Mouse (Mus musculus) bone marrow macrophage, adult 2 months (primary cell): ENCODE measurements around the gene P2rx5. TPM values are rescaled to one million over a fixed set of nuclear protein-coding genes. Genes with fewer than 3 reads are reported as not detected.
A peak's percentile ranks its signal among the peaks of the same experiment; 100 is the strongest.

Experiments used
- H3K27ac ChIP-seq: 2 replicates; pipeline ENCODE4 v1.5.1; 2012; ENCODE audit warnings: low read depth, low read length; ENCODE audit not compliant: insufficient read depth
- H3K4me1 ChIP-seq: 2 replicates; pipeline ENCODE4 v1.6.1; 2012; ENCODE audit warnings: low read length; ENCODE audit not compliant: control insufficient read depth, insufficient read depth
- H3K4me3 ChIP-seq: 2 replicates; pipeline ENCODE4 v1.5.1; 2012; ENCODE audit warnings: mild to moderate bottlenecking, low read length, moderate library complexity; ENCODE audit not compliant: insufficient read depth
- CTCF ChIP-seq: IDR thresholded peaks from 2 replicates; pipeline ENCODE4 v1.5.1; 2012; ENCODE audit warnings: low read depth, mild to moderate bottlenecking, low read length, moderate library complexity
- POLR2A ChIP-seq: IDR thresholded peaks from 2 replicates; pipeline ENCODE4 v1.6.1; 2012; ENCODE audit warnings: mild to moderate bottlenecking, low read depth, low read length, borderline replicate concordance
- polyA plus RNA-seq: library from polyadenylated mRNA; stranded (reverse); fragments of >200 nt; gene quantifications from 2 replicates; pipeline ENCODE4 v1.2.4, GENCODE M21; 2012; ENCODE audit not compliant: missing spikeins, insufficient read depth, insufficient read length

The P2rx5 gene
- polyA plus RNA-seq, 1 experiment: not detected

DNA sequence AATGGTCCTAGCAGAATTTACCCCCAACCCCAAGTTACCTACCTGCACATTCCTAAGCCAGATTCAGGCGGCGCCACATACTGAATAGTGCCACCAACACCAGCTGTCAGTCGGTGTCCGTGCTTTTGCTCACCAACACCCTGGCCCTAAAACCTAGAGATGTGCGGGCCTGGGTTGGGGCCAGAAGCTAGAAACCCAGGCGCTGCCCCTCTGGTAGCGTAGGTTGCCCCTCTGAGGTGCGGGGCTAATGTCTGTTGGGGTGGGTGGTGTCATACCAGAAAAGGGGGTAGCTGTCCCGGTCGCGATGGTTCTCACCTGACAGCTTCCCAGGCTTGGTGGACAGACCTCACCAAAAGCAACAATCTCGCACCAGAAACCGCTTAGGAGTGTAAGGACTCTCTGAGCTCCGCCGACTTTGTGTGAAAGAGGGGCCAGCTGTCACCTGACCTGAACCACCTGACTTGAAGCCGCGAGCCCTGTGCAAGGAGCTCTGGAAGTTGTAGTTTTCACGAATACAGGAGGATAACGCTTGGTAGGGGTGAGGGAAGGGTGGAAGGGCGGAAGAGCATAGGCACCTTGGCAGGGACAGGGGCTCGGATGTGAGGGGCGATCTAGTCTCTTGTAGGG is 38.5 kb downstream of the P2rx5 start, which contains the start of gene Ctns:
TSS of gene Ctns (minus strand) at position 440 of the 627 bp plus-strand sequence.
- Histone ChIP-seq H3K4me3 (peak within 1 kb of the TSS; percentile 96), H3K27ac (peak within 1 kb of the TSS; percentile 64), H3K4me1 (peaks cover 40% of the 10 kb centered on the region)
- no peak for TF ChIP-seq POLR2A
- no peak; the same call in 1 of the 2 replicates for TF ChIP-seq CTCF

DNA sequence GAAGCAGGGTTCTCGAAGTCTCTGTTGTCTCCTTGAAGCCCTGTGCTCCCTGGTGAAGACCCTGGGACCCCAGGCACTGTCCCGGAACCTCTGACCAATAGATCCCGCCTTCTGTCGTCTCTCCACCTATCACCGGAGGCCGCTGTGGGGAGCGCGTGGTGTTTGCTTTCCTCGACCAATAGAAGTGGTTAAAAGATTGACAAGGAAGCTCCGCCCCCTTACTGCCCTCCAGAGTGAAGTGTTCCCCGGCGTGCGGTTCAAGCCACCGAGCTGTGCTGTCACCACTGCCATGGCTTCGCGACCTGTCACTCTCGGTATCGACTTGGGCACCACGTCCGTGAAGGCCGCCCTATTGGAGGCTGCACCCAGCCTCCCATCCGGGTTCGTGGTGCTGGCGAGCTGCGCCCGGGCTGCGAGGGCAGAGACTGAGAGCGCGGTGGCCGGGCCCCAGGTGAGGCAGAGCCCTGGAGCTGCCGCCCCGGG is 39.0 kb downstream of the P2rx5 start, which contains the start of gene Shpk:
TSS of gene Shpk (plus strand) at position 231 of the 483 bp plus-strand sequence.
- H3K4me3 ChIP-seq: peak within 1 kb of the TSS; percentile 96
- TF ChIP-seq CTCF: no peak
- TF ChIP-seq POLR2A: no peak
- peaks cover 35% of the 10 kb centered on the region for H3K4me1 ChIP-seq
- peak within 1 kb of the TSS; percentile 64 for H3K27ac ChIP-seq

DNA sequence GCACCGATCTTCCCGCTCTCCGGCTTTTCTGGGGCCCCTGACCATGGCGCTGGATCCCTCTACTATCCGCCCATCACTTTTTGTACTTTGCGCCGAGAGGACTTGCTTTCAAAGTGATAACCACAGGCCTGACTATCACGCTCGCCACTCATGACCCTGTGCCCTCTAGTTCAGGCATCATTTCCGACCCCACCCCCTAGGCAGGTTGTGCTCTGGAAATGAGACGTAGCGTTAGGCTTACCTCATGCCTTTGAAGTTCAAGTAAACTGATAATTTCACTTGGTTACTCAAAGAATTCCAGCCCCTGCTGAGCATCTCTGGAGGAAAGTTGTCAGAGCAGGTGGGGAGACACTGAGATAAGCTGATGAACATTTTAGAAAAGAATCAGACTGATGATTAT is 39.7 kb downstream of the P2rx5 start:
- Histone ChIP-seq H3K4me1 (peaks cover 32% of the 10 kb centered on the region), H3K27ac (no peak overlapping the region), H3K4me3 (peak overlapping the region; percentile 96)
- TF ChIP-seq CTCF: no peak
- TF ChIP-seq POLR2A: no peak

DNA sequence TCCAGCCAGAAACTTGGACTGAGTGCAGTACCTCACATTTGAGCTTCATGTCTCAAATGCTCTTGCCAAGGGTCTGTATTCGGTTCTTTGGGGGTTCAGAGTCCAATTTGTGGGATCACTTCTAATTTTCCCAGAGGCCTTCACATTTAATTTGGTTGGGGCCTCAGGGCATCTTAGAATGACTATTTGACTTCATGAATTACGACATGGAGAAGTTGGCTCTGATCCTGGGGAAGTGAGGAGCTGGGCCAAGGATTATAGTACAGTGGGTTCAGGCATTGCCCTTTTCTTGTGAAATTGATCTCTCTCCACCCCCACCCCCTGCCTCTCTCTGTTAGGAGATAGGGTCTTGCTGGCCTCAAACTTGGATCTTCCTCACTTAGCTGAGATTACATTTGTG is 40.8 kb downstream of the P2rx5 start:
- H3K4me1 ChIP-seq: peaks cover 28% of the 10 kb centered on the region
- H3K4me3 ChIP-seq: no peak overlapping the region
- no peak overlapping the region for H3K27ac ChIP-seq
- TF ChIP-seq CTCF (no peak), POLR2A (no peak)

DNA sequence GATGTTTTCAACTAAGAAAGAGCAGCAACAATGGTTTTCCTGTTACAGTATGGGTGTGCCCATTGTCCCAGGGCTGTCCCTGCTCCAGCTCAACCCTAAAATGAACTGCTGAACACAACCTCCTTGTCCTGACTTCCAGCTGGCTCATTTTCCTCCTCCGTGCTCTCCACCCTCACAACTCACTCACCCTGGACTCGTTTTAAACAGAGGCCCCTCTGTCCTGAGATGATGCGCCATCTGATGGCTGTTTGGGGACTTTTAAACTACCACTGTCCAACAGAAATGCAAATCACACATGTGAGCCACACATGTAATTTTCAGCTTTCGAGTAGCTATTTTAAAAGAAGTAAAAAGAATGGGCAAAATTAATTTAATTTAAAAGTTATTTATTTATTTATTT is 41.4 kb downstream of the P2rx5 start:
- TF ChIP-seq POLR2A: no peak
- 0 out of 2 replicates have a peak, but pooled peaks have one; percentile 30 for TF ChIP-seq CTCF
- Histone ChIP-seq H3K27ac (no peak overlapping the region), H3K4me3 (no peak overlapping the region), H3K4me1 (peaks cover 27% of the 10 kb centered on the region)

DNA sequence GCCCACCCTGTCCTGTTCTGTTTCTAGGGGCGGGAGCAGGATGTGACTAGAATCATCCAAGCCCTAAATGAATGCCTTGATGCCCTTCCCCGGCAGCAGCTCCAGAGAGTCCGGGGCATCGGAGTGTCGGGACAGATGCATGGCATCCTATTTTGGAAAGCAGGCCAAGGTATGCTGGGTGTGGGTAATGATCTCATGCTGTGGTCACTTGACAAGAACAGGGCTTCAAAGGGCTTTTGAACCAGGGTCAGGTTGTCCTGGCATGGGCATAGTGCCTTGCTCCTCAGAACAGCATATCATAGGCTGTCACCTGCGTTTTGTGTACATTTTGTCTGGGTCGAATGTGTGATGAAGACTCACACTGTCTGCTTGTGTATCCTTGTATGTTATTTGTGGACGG is 43.7 kb downstream of the P2rx5 start:
- Histone ChIP-seq H3K4me1 (peaks cover 14% of the 10 kb centered on the region), H3K4me3 (no peak overlapping the region), H3K27ac (no peak overlapping the region)
- TF ChIP-seq CTCF: no peak
- no peak for TF ChIP-seq POLR2A

DNA sequence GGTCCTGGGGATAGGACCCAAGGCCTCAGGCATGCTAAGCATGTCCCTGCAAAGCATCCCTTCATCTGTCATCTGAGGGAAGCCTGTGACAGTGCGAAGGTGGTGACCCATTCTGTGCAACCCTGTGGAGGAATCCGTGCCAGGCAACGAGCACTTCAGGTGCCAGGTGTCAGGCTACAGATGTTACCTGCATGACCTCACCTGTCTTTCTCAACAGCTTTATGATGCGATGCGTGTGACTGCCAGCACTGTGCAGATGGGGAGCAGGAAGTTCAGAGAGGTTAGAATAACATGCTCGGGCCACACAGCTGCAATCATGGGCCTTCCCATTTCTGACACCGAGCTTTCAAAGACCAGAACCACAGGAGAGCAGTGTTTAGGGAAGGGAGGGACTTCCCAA is 45.0 kb downstream of the P2rx5 start:
- no peak for TF ChIP-seq CTCF
- no peak for TF ChIP-seq POLR2A

DNA sequence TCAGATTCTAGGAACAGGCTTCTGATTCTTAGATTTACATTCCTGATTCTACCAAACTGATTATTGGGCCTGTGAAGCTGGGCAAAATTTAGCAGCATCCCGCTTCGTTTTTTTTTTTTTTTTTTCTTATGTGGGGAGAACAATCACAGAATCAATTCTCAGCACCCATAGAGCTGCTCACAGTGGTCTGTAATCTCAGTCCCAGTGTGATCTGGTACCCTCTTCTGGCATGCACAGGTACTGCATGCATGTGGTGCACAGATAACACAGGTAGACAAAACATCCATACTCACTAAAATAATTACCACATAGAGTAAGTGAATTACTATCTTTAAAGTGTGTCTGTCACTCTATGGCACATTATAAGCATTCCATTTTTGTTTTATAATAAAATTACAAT is 47.4 kb downstream of the P2rx5 start:
- no peaks in the 10 kb centered on the region for H3K4me1 ChIP-seq
- H3K4me3 ChIP-seq: no peak overlapping the region
- TF ChIP-seq POLR2A (no peak), CTCF (no peak)
- no peak overlapping the region for H3K27ac ChIP-seq

More for the DNA sequence above, 45.0 kb downstream of the P2rx5 start:
- Histone ChIP-seq H3K4me3 (no peak overlapping the region), H3K27ac (no peak overlapping the region), H3K4me1 (peaks cover 10% of the 10 kb centered on the region)

DNA sequence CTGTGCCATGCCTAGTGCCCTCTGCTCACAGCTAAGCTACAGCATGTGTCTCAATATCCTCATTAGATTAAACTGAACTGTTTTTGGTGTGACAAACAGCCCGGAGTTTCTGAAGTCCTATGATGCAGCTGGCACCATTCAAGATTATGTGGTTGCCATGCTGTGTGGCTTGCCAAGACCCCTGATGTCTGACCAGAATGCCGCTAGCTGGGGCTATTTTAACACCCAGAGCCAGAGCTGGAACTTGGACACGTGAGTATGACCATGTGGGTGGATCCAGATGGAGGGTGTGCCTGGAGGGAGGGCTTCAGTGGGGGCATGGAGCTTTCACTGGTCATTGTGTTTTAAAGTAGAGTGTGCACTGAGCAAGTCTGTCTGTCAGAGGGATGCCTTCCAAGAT is 53.7 kb downstream of the P2rx5 start:
- Histone ChIP-seq H3K4me1 (0 out of 2 replicates have a peak, but pooled peaks cover 3% of the 10 kb centered on the region), H3K27ac (no peak overlapping the region), H3K4me3 (no peak overlapping the region)
- TF ChIP-seq CTCF (no peak), POLR2A (no peak)

DNA sequence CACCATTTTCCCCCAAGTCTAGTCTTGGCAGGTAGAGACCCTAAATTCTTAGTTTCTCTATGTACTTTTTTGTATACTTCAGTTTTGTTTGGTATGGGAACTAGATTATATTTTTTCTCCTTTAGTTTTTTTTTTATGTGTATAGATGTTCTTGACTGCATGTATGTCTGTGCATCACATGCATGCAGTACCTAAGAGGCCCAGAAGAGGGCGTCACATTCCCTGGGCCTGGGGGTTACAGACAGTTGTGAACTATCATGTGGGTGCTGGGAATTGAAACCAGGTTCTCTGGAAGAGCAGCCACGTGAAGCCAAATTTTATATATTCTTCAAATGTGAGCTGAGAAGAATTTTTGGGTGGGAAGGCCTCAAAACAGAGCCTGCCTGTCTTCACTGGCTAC is 59.5 kb downstream of the P2rx5 start:
- Histone ChIP-seq H3K4me3 (no peak overlapping the region), H3K4me1 (0 out of 2 replicates have a peak, but pooled peaks cover 3% of the 10 kb centered on the region), H3K27ac (no peak overlapping the region)
- no peak; the same call in 1 of the 2 replicates for TF ChIP-seq CTCF
- no peak for TF ChIP-seq POLR2A
